Comparison of ENCODE assay signal across 7 mouse cellular contexts in genomic region chr2:33371648-33372408, GRCm38 (mm10). TPM values are rescaled to one million over a fixed set of nuclear protein-coding genes. Genes with fewer than 3 reads are reported as not detected.
DNase-seq lines count a peak whose midpoint lies in the region; ATAC-seq and TF ChIP-seq lines count a peak whose summit lies in the region.

No protein-coding gene starts in this region.

- H3K9me3 ChIP-seq in embryonic facial prominence, embryonic 12.5 days, result peaks cover 2% of the 10 kb centered on the region; the same call in 1 of the 2 replicates
- no peaks in the 10 kb centered on the region for H3K9me3 ChIP-seq in intestine, embryonic 15.5 days
- H3K9me3 ChIP-seq in neural tube, embryonic 15.5 days (replicated peaks), result no peaks in the 10 kb centered on the region

- no peak for TF ChIP-seq POLR2A in liver, adult 2 months (IDR thresholded peaks at IDR 0.05; ENCODE audit: extremely low read depth, insufficient read depth, low read length)

- TF ChIP-seq CTCF in liver, adult 2 months (IDR thresholded peaks at IDR 0.05; ENCODE audit: low read depth, low read length), result no peak

- H3K36me3 ChIP-seq in liver, adult 2 months (ENCODE audit: control insufficient read depth, insufficient read depth, low read length), result no peaks in the 10 kb centered on the region
- H3K36me3 ChIP-seq in embryonic facial prominence, embryonic 12.5 days, result no peaks in the 10 kb centered on the region
- no peaks in the 10 kb centered on the region for H3K36me3 ChIP-seq in intestine, embryonic 15.5 days
- peaks cover 14% of the 10 kb centered on the region for H3K36me3 ChIP-seq in neural tube, embryonic 15.5 days

- no peaks in the 10 kb centered on the region for H3K27me3 ChIP-seq in liver, adult 2 months (ENCODE audit: control insufficient read depth, insufficient read depth, low read length)
- H3K27me3 ChIP-seq in embryonic facial prominence, embryonic 12.5 days, result no peaks in the 10 kb centered on the region
- no peaks in the 10 kb centered on the region for H3K27me3 ChIP-seq in intestine, embryonic 15.5 days (replicated peaks)
- no peaks in the 10 kb centered on the region for H3K27me3 ChIP-seq in neural tube, embryonic 15.5 days (replicated peaks)

- 37% methylated on average over 18 of the region's 18 CpGs for WGBS in liver, adult 2 months
- 31% methylated on average over 18 of the region's 18 CpGs for WGBS in embryonic facial prominence, embryonic 12.5 days
- 30% methylated on average over 18 of the region's 18 CpGs for WGBS in intestine, embryonic 15.5 days
- WGBS in neural tube, embryonic 15.5 days, result 25% methylated on average over 18 of the region's 18 CpGs

- no peak for DNase-seq in liver, adult 2 months (ENCODE audit: extremely low read depth, low read depth, low spot score)
- DNase-seq in liver, result no peak
- no peak for DNase-seq in retina, postnatal 1 day
- no peak for DNase-seq in right cerebral cortex, adult 18-20 months

- H3K4me1 ChIP-seq in liver, adult 2 months (ENCODE audit: control insufficient read depth, insufficient read depth, low read length), result peaks cover 6% of the 10 kb centered on the region
- peaks cover 7% of the 10 kb centered on the region for H3K4me1 ChIP-seq in embryonic facial prominence, embryonic 12.5 days
- peaks cover 5% of the 10 kb centered on the region; the same call in 1 of the 2 replicates for H3K4me1 ChIP-seq in intestine, embryonic 15.5 days (replicated peaks)
- peaks cover 29% of the 10 kb centered on the region for H3K4me1 ChIP-seq in neural tube, embryonic 15.5 days

- H3K79me2 ChIP-seq in liver, adult 2 months (ENCODE audit: control insufficient read depth, insufficient read depth, low read length), result peaks cover 3% of the 10 kb centered on the region; the same call in 1 of the 2 replicates

- H3K4me3 ChIP-seq in liver, adult 2 months (ENCODE audit: insufficient read depth, low read depth, low read length), result peak overlapping the region; percentile 57; the same call in 1 of the 2 replicates
- H3K4me3 ChIP-seq in embryonic facial prominence, embryonic 12.5 days, result peak overlapping the region; percentile 67
- H3K4me3 ChIP-seq in intestine, embryonic 15.5 days (replicated peaks), result peak overlapping the region; percentile 74
- H3K4me3 ChIP-seq in neural tube, embryonic 15.5 days (replicated peaks), result peak overlapping the region; percentile 75

- H3K4me2 ChIP-seq in embryonic facial prominence, embryonic 12.5 days (replicated peaks), result peak overlapping the region; percentile 78
- peak overlapping the region; percentile 73 for H3K4me2 ChIP-seq in intestine, embryonic 15.5 days (replicated peaks)
- peak overlapping the region; percentile 72 for H3K4me2 ChIP-seq in neural tube, embryonic 15.5 days

- H3K27ac ChIP-seq in liver, adult 2 months (replicated peaks; ENCODE audit: insufficient read depth, low read depth, low read length), result no peak overlapping the region
- no peak overlapping the region for H3K27ac ChIP-seq in embryonic facial prominence, embryonic 12.5 days
- H3K27ac ChIP-seq in intestine, embryonic 15.5 days, result no peak overlapping the region
- peak overlapping the region; percentile 99 for H3K27ac ChIP-seq in neural tube, embryonic 15.5 days (replicated peaks)

- ATAC-seq in embryonic facial prominence, embryonic 12.5 days (ENCODE audit: insufficient number of reproducible peaks, insufficient read depth, low FRiP score, low TSS enrichment), result no peak
- ATAC-seq in intestine, embryonic 15.5 days, result no peak
- ATAC-seq in neural tube, embryonic 15.5 days (ENCODE audit: low FRiP score), result no peak

- peak overlapping the region; percentile 41; the same call in 1 of the 2 replicates for H3K9ac ChIP-seq in liver, adult 2 months (ENCODE audit: low read depth, low read length)
- no peak overlapping the region for H3K9ac ChIP-seq in embryonic facial prominence, embryonic 12.5 days
- no peak overlapping the region for H3K9ac ChIP-seq in intestine, embryonic 15.5 days
- H3K9ac ChIP-seq in neural tube, embryonic 15.5 days (replicated peaks), result no peak overlapping the region

RNA-seq across cellular contexts. Expression of gene Ralgps1, which starts 0.5 kb away (rescaled TPM):
- total RNA-seq in liver, adult 2 months (2014; rRNA removed), result 2.6 and 3.6 TPM in 2 replicates
- 2.7 and 3.3 TPM in 2 replicates for polyA plus RNA-seq in liver, adult 2 months (2012; rRNA removed)
- 4.8 and 6.8 TPM in 2 replicates for polyA plus RNA-seq in embryonic facial prominence, embryonic 12.5 days (2016; fragmentation: Nextera tagmentation; extraction: Ambion mirVana)
- 5.5 and 6.7 TPM in 2 replicates for polyA plus RNA-seq in intestine, embryonic 15.5 days (2015; fragmentation: Nextera tagmentation; extraction: Ambion mirVana)
- 31.6 and 34.9 TPM in 2 replicates for polyA plus RNA-seq in neural tube, embryonic 15.5 days (2015; fragmentation: Nextera tagmentation; extraction: Ambion mirVana)

RNA-seq across cellular contexts. Expression of gene Zbtb34, which starts 59.3 kb away (rescaled TPM):
- 1.9 and 3.1 TPM in 2 replicates for total RNA-seq in liver, adult 2 months (2014; rRNA removed)
- 2.5 and 2.8 TPM in 2 replicates for polyA plus RNA-seq in liver, adult 2 months (2012; rRNA removed)
- 9.4 and 9.6 TPM in 2 replicates for polyA plus RNA-seq in embryonic facial prominence, embryonic 12.5 days (2016; fragmentation: Nextera tagmentation; extraction: Ambion mirVana)
- 4.5 and 4.8 TPM in 2 replicates for polyA plus RNA-seq in intestine, embryonic 15.5 days (2015; fragmentation: Nextera tagmentation; extraction: Ambion mirVana)
- 6.8 and 7.0 TPM in 2 replicates for polyA plus RNA-seq in neural tube, embryonic 15.5 days (2015; fragmentation: Nextera tagmentation; extraction: Ambion mirVana)
